ENCODE assay signal across 13 mouse cellular contexts in genomic region chr10:70242751-70243444, GRCm38 (mm10). TPM values are rescaled to one million over a fixed set of nuclear protein-coding genes. Genes with fewer than 3 reads are reported as not detected.
DNase-seq lines count a peak whose midpoint lies in the region; ATAC-seq lines count a peak whose summit lies in the region.
"Had no signal": no experiment of that assay in that cellular context is flagged by ENCODE, and none has a peak within 500 bp of the region (broad histone marks: within the 10 kb centered on the region; RNA-seq: fewer than 3 reads in every experiment).

No protein-coding gene starts in this region.

- no peak overlapping the region for H3K4me3 ChIP-seq in kidney, embryonic 16.5 days (ENCODE audit: low read length)
- H3K4me3 ChIP-seq: myocyte had no signal

- no peak overlapping the region for H3K27ac ChIP-seq in kidney, embryonic 16.5 days (ENCODE audit: low read length)

- H3K4me1 ChIP-seq in kidney, embryonic 16.5 days (ENCODE audit: insufficient read depth, low read length): peaks cover 19% of the 10 kb centered on the region

- no peak overlapping the region for H3K4me2 ChIP-seq in kidney, embryonic 16.5 days (replicated peaks; ENCODE audit: low read depth, low read length)

- WGBS in kidney, embryonic 16.5 days: 38% methylated on average over 8 of the region's 8 CpGs

- no peak overlapping the region for H3K9ac ChIP-seq in kidney, embryonic 16.5 days (replicated peaks; ENCODE audit: low read length)

- 0 out of 2 replicates have a peak, but pooled peaks cover 3% of the 10 kb centered on the region for H3K27me3 ChIP-seq in kidney, embryonic 16.5 days (ENCODE audit: insufficient read depth, low read length)

- no peak for ATAC-seq in kidney, embryonic 16.5 days (ENCODE audit: low FRiP score, low TSS enrichment)

- no peaks in the 10 kb centered on the region for H3K36me3 ChIP-seq in kidney, embryonic 16.5 days (ENCODE audit: insufficient read depth, low read length)

- H3K9me3 ChIP-seq in kidney, embryonic 16.5 days (ENCODE audit: low read length): no peaks in the 10 kb centered on the region

- peak; percentile 63 for DNase-seq in kidney, adult 11 months
- DNase-seq in urinary bladder, postnatal 36 days (ENCODE audit: low spot score in 2 of 2): peak; percentile 20 to 24
- no peak for DNase-seq in urinary bladder, postnatal 25 days (ENCODE audit: low spot score)
- DNase-seq in kidney, postnatal 10 days: peak; percentile 22
- no peak for DNase-seq in left cerebral cortex, adult 8-10 months (ENCODE audit: low spot score in 2 of 2)
- no peak for DNase-seq in right cerebral cortex, adult 18-20 months
- no peak for DNase-seq in neural tube, embryonic 10.5 days (ENCODE audit: extremely low spot score, low spot score)
- DNase-seq: cerebellum, adult 11 months; heart, postnatal 10 days had no signal

RNA-seq across cellular contexts. Expression of gene Slc16a9, which starts 2.0 kb away (rescaled TPM):
- 5.2 and 5.5 TPM in 2 replicates for polyA plus RNA-seq in kidney, embryonic 16.5 days (2015; fragmentation: Nextera tagmentation; extraction: Ambion mirVana)
- 1 to 10 TPM; 1.7 to 3.0 (median 2.1) TPM for total RNA-seq in left cerebral cortex, adult 8-10 months (2022)
- total RNA-seq: megakaryocyte-erythroid progenitor cell, adult 5-6 weeks had no signal
- polyA plus RNA-seq: C2C12 had no signal

RNA-seq across cellular contexts. Expression of gene Mrln, which starts 38.4 kb away (rescaled TPM):
- 4.9 and 7.5 TPM in 2 replicates for polyA plus RNA-seq in kidney, embryonic 16.5 days (2015; fragmentation: Nextera tagmentation; extraction: Ambion mirVana)
- not detected for total RNA-seq in left cerebral cortex, adult 8-10 months (2022)
- total RNA-seq: megakaryocyte-erythroid progenitor cell, adult 5-6 weeks had no signal

Comparison
In these comparisons a context has a peak if more than half of its experiments do, and no peak if none do; other contexts are left out.
1. DNase-seq: peak in kidney, adult 11 months (single experiment), urinary bladder, postnatal 36 days (2 of 2) and kidney, postnatal 10 days (single experiment); none in urinary bladder, postnatal 25 days (single experiment), left cerebral cortex, adult 8-10 months (0 of 2), right cerebral cortex, adult 18-20 months (single experiment) and neural tube, embryonic 10.5 days (single experiment).